Mouse (Mus musculus): ENCODE data around the gene Pdpk1.
"Not testable (repeated sequence)": the region's sequence is repeated elsewhere in the genome, so short reads cannot be mapped to it uniquely, and the experiment has no call there.

Gene Pdpk1

DNA sequence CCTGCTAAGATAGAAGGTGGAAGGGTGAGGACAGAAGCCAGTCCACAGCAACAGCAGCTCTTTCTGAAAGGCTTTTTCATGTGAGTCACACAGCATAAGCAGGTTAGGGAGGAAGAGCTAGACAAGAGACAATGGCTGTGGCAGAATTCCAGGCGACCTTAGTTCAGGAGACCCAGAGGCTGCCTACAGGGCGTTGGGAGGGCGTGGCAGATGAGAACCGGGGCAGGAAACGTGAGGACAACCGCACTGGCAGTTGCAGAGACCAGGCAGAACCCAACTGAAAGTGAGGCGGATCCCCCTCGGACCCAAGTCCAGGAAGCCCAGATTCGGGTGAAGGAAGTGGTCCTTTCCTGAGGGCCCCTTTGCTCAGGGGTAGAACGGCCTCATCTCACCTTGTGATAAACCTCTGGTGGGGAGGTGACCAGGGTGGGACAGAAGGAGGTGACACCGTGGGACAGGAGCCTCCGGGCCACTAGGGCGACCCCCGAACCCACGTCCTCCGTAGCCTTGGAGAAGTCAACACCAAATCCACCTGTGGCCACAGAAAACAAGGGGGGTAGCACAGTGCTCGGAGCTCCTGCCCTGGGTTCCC lies 12.0 kb upstream of the Pdpk1 start:
- peak; percentile 85 for DNase-seq (ENCODE audit: low read depth)

DNA sequence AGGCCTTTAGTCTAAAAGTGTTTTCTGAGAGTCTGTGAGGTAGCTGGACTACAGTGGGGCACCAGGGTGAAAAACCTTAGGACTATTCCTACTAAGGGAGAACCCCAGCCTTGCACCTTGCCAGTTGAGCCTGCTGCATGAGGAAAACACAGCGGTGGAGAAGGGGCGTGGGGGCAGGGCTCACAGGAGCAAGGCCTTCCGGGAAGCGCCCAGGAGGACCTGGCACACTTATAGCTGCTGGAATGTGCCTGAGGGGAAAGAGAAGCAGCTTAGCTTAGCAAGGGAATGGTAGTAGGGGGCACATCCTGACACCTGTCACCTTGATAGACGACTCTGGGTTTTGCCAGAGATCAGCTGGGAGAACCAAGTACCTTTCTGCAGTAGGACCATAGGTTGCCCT lies 10.7 kb upstream of the Pdpk1 start:
- no peak for DNase-seq (ENCODE audit: low read depth)

DNA sequence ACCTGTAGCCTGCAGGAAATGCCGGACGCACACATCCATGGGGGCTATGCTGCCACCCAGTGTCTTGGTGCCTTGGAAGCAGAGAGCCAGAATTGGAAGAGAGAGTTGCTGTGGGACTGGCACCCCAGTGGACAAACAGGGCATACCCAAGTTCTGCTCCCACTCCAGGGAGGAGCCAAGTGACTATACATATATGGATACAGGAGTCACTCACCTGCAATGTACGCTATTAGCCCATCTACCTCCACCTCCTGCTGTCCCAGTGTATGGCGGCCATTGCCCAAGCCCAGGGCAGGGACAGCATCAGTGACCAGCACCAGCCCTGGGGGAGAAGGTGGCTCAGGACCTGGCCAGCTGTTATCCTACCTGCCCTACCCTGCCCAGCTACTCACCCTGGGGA lies 6.8 kb upstream of the Pdpk1 start:
- DNase-seq (ENCODE audit: low read depth): no peak

DNA sequence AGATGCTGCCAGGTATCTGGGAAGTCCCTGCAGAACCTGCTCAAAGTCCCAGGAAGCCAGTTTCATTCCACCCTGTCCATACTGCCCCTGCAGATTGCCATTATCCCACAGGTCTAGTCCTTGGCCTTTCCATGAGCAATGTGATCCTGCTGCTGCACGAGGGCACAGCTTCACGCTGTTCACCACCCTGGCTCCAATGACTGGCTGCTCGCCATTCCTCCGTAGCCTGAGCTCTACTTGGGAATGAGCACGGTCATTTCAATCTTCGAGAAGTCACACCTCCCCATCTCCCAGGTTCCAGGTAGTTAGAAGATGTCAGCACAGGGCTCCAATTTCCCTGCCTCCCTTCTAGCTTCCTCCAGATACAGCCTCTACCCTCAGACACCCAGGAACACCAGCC lies 6.4 kb upstream of the Pdpk1 start:
- DNase-seq (ENCODE audit: low read depth): no peak

DNA sequence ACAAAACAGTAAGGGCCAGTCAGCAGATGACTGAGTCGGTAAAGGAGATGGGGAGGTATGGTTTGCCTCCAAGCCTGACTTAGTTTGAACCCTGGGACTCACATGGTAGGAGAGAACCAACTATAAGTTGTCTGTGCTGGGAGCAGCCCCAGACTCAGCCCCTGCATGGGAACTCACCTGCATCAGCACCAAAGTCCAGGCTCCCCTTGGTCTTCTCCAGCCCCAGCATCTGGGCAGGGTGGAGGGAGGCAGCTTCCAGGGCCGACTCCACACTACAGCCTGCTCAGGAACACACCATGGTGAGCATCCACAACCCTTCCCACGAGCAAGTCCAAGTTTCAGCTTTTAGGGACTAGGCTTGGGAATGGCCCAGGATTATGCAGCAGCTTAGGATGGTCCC lies 5.7 kb upstream of the Pdpk1 start:
- DNase-seq (ENCODE audit: low read depth): no peak

DNA sequence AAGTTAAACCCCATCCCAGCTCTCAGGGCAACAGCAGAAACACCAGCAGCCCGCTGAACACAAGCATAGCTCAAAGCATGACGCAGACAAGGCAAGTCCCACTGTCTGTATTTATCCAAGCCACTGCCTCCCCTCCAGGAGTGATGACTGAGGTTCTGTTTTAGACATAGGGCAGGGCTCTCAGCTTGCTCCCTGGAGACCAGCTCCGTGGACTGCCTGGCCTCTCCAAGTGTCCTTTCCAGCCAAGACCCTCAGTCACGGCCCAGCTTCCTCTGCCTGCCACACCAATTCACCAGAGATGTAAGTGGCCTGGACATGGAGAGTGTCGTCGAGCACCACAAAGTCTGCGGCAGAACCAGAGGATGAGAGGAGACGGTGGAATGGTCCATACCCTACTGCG lies 5.0 kb upstream of the Pdpk1 start:
- DNase-seq (ENCODE audit: low read depth): no peak

DNA sequence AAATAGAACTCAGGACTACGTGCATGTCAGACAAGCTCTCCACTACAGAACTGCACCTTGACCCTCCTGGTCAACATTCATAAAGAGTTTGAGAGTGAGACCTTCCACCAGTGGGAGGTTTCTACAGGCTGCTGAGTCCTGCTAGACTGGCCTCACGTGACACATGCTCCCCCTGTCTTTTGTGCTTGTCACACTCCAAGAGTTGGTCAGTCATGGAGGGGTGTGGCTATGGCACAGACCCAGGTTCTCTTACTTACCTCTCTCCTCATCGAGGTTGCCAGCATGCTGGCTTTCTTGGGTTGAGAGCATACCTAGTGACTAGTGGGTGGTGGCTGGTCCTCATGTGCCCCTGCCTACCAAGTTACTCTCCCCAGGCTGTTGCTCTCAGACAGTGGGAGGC lies 3.7 kb upstream of the Pdpk1 start:
- no peak for DNase-seq (ENCODE audit: low read depth)

DNA sequence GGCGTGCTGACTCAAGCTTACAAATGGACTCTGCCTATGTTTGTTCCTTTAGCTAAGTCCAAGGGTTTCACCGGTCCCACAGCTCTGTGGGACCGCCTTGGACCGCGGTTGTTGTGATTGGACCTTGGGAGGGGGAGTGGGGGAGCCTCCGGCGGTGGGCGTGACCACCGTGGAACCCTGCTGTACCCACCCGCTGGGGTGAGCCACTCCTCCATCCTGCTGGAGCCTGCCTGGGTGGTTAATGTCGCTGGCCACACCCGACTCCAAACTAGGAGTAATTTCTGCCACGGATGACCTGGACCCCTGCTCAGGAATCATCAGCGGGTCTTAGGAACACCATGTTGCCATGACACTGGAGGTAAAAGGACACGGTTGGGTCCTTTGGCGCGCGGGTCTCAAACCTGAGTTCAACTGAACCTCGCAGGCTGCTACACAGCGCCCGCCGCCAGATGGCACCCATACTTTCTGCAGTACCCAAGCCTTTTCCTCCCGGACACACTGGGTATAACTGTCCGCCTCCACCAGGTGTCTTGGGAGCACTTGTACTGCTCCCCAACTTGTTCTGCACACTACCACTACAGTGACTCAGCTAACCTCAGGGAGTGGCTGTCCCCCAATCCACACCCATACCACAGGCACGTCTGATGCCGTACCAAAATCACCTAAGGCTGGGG lies 1.3 kb upstream of the Pdpk1 start:
- peak; percentile 96 for DNase-seq (ENCODE audit: low read depth)

DNA sequence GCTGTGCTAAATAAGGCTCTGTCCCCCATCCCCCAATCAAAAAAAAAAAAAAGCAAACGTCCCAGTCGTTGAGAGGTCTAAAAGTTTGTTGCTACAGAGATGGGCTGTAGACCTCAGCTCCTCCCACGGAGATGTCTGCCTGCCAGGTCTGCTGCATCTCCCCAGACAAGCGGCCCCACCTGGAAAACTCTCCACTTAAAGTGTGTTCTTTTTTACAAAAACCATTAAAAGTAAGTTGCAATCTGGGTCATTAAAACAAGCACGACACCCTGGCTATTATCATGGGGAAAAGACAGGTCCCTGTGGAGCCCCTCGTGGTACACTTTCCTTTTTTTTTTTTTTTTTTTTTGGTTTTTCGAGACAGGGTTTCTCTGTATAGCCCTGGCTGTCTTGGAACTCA lies 658 bp upstream of the Pdpk1 start:
- DNase-seq (ENCODE audit: low read depth): no peak

DNA sequence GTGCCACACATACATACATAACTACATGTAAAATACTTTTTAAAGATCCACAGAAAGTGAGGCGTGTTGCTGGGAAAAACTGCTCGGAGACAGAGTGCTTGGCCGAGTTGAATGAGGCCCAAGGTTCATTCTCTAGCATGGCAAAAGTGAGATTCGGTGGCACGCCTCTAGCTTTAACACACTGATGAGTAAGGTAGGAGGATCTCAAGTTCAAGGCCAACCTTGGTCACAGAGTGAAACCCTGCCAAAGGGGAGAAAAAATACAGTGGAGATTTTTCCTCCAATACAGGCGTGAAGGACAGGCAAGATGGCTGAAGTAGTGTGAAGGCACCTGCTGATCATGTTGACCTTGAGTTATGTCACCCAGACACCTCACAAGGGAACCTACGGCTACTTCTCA lies 1.3 kb downstream of the Pdpk1 start:
- DNase-seq (ENCODE audit: low read depth): no peak

DNA sequence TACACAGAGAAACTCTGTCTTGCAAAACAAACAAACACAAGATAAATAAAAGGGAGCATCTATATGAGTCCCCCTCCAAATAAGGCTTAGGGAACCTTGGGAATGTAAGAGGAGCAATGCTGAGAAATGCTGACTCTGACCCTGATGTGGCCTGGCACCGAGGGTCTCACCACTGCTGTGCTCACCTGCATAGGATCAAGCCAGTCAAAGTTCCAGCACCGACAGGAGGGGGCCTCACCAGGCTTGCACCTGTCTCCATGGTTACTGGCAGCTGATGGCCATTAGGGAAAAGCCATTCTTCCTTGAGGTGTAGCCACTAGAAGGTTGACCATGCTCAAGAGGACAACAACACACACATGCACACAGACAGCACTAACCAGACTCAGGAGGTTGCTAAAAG lies 7.8 kb downstream of the Pdpk1 start:
- no peak for DNase-seq (ENCODE audit: low read depth)

DNA sequence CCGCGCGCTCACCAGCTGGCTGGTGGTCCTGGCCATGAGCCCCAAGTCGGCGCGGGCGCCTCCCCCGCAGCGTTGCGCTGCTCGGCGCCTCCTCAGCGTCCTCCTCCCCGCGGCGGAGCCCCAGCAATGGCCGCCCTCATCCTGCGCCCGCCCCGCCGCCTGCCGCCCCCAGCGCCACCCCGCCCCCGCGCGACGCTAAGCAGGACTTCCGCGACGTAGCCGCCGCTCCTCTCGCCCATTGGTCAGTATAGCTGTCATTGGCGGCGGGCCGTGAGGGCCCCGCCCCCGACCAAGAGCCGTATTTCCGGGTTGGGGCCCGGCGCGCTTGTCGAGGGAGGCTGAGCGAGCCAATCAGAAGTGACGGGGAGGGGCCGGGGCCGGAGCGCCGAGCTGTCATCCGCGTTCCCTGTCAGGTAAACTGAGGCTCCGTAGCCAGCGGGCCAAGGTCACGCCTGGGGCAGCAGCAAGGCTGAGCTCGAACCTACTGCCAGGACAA lies 9.3 kb downstream of the Pdpk1 start:
- peak; percentile 97 for DNase-seq (ENCODE audit: low read depth)

DNA sequence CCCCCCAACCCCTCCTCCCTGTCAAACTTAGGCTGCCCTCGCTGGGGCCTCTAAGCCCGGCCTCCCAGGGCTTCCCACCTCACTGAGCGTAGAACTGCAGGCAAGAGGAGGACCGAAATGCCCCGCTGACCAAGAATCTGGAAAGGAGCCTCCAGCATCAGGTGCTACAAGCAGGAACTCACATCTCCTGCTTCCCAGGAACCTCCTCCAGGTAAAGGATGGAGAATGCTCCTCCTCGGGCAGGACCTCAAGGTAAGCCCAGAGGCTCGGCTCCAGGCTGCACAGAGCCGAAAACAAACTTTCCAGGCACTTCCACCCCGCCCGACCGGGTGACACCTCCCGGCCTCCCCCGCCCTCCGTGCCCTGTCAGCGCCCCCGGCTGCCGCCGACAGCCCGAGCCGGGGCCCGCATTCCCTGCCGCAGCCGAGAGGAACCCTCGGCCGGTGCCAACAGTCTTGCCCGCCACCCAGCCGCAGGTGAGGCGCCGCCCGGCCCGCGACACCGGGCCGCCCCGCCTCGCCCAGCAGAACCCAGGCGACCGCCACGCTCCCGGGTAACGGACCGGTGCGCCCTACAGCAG lies 9.8 kb downstream of the Pdpk1 start:
- DNase-seq (ENCODE audit: low read depth): peak; percentile 53

DNA sequence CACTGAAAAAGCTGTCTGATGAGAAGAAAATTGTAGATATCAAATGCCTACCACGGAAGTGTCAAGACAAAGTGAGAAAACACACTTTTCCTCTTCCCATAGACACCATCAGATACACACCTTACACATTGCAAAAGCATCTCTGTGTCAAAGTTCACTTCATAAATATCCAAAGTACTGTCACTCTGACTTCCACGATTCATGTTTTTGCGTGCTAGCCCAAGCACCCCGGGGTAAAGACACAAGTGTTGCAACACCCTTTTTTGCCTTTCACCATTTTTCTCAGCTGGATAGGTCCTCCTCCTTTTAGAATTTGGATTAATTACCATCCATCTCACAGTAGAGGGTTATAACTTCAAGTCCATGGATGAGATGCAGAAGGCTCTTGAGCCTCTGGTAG lies 10.8 kb downstream of the Pdpk1 start:
- no peak for DNase-seq (ENCODE audit: low read depth)

DNA sequence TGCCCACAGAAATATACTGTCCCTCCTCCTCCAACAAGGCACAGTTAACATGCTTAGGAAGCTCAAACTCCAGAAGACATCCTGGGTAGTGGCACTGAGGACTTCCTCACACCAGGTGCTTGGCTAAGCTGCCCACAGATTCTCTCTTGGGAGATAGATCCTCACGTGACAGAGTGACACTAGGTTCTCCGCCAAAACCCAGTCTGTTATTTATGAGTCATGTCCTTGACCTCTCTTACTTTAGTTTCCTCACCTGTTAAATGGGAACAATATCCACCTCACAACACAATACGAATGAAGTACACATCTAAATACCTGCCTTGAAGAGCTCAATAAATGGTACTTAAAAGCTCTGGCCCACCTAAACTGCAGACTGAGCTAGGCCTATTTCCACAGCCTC lies 11.5 kb downstream of the Pdpk1 start:
- DNase-seq (ENCODE audit: low read depth): no peak

DNA sequence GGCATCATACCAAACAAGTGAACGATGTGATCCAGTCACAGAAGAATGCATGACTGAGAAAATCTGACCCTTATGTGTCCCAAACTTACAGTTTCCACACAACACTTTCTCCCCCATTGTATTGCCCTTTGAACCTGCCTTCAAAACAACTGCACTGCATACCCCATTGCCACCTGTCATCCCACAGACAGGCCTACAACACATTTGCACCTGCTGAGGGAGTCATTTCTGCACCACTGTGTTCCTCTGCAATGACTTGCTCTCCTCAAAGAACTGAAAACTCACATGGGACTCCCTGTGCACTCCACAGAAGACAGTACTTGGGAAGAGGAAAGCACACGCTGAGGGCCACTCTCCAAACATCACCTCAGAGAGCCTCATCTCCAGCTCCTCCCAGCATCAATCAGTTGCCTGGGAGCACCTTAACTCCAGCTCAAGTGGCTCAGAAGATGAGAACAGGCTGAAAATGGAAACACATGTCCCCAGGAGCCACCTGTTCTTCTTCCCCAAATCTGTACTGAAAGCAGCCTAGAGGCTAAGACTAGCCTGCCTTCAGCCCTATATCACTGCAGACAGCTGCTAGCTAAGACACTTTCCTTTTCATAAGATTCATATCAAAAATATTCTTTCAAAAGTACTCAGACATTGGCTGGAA lies 13.4 kb downstream of the Pdpk1 start:
- DNase-seq (ENCODE audit: low read depth): no peak

DNA sequence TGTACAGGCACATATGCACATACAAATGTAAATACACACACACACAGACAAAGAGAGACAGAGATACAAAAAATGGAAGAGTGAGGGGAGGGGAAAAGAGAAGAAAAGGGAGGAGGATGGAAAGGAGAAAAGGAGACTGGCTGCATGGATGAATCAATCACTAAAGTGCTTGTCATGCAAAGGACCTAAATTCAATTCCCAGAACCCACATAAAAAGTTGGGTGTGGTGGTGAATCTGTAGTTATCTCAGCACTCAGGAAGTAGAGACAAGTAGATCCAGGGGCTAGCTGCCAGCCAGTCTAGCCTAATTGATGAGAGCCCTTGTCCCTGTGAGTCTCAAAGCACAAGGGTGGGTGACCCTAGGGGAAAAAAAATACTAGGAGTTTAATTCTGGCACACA lies 16.7 kb downstream of the Pdpk1 start:
- DNase-seq (ENCODE audit: low read depth): no peak

DNA sequence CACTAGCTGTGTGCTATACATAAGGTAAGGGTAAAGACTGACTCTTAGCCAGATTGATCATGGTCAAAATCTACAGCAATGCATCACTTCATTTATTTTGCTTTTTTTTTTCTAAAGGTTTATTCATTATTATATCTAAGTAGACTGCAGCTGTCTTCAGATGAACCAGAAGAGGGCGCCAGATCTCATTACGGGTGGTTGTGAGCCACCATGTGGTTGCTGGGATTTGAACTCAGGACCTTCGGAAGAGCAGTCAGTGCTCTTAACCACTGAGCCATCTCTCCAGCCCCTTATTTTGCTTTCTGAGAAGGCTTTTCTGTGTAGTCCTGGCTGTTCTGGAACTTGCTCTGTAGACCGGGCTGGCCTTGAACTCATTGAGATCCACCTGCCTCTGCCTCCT lies 17.8 kb downstream of the Pdpk1 start:
- DNase-seq (ENCODE audit: low read depth): not testable (repeated sequence)

DNA sequence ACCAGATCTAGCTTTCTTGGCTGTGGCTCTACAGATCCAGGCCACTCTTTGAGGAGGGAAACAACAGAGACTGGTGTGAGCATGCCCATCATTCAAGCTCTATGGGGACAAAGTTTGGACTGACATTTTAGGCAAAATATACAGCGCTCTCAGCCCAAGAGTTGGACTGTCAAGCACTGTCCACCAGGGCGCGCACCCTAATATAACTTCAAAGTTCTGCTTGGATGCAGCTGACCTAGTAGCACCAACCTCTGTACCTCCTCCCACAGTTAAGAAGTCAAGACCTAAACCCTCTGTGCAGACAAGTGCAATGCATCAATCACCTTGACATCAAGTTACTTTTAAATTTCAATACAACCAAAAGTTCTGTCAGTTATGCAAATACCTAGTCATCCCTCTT lies 19.2 kb downstream of the Pdpk1 start:
- no peak for DNase-seq (ENCODE audit: low read depth)

DNA sequence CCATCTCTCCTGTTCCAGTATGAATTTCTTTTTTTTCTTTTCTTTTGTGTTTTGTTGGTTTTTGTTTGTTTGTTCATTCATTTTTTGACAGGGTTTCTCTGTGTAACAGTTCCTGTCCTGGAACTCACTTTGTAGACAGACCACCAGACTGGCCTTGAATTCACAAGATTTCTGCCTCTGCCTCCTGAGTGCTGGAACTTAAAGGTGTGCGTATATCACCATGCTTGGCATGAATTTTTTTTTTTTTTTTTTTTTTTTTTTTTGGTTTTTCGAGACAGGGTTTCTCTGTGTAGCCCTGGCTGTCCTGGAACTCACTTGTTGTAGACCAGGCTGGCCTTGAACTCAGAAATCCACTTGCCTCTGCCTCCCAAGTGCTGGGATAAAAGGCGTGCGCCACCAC lies 21.5 kb downstream of the Pdpk1 start:
- DNase-seq (ENCODE audit: low read depth): not testable (repeated sequence)

DNA sequence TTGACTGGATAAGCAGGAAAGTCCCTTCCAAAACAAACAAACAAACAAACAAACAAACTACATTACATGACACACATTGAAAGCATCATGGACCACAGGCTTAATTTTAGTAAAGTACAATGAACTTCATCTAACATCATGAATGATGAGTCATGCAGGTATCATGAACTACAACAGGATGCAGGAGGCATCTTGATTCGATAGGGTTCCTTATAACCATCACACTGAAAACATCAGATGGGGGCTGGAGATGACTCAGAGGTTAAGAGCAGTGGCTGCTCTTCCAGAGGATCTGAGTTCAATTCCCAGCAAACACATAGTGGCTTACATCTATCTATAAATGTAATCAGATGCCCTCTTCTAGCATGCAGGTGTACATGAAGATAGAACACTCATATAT lies 23.1 kb downstream of the Pdpk1 start:
- peak; percentile 60 for DNase-seq (ENCODE audit: low read depth)

DNA sequence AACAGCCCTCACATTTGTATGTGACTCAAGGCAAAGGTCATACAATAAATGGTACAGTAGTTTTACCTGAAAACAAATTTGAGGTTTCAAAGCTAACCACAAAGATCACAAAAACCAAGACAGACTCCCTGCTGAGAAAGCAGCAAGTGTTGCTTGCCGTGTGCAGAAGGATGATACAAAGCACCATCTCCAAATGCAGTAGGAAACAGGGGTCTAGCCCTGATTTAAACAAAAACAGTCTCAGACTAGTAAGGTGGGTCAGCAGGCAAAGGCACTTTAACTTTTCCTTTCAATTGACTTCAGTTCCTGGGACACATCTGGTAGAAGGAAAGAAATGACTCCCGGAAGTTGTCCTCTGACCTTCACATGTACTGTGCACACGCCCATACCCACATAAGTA lies 23.9 kb downstream of the Pdpk1 start:
- DNase-seq (ENCODE audit: low read depth): no peak

DNA sequence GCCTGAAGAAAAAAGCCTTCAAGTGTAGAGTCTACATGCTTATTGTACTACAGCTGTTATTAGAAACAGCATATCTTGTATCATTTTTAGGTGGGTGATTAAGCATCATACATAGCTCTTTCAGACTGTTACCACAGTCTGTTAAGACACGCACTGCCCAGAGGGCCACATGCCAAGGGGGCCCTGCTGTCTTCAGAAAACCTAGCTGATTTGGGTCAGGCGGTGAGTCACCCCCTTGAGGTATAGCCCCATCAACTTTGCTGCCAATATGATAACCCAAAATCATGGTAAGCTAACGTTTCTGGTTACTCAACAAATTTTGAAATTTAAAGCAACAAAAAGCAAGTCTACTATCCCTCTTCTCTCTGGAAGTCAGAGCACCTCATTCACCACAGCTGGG lies 31.3 kb downstream of the Pdpk1 start:
- DNase-seq (ENCODE audit: low read depth): peak; percentile 81

All from 416B (cell line).